Mouse (Mus musculus): ENCODE data around the gene Gm20817. TPM values are rescaled to one million over a fixed set of nuclear protein-coding genes. Genes with fewer than 3 reads are reported as not detected.
"Not testable (repeated sequence)": the region's sequence is repeated elsewhere in the genome, so short reads cannot be mapped to it uniquely, and the experiment has no call there.

Gene Gm20817
- not detected in 2 replicates for polyA plus RNA-seq (2015; fragmentation: Nextera tagmentation; extraction: Ambion mirVana)

- not testable (repeated sequence) for H3K27me3 ChIP-seq; H3K27ac ChIP-seq (replicated peaks); ATAC-seq (ENCODE audit: low read depth); H3K4me3 ChIP-seq; H3K36me3 ChIP-seq; H3K9ac ChIP-seq; H3K4me2 ChIP-seq; H3K9me3 ChIP-seq; H3K4me1 ChIP-seq (replicated peaks)
- no CpG with 5 or more reads among the region's 5 CpGs for WGBS
Observed at GRCm38 (mm10) chrY:68832628-68833027, at the start of gene Gm20817. TSS of gene Gm20817 (minus strand) at chrY:68832728.
